Mouse (Mus musculus) cerebellum, adult 9-11 months (tissue): ENCODE data around the gene Ahcyl2.
A peak's percentile ranks its signal among the peaks of the same experiment; 100 is the strongest.

Experiments
- DNase-seq: peaks from one replicate; pipeline ENCODE4 v3.0.0; 2022

Gene Ahcyl2

DNA sequence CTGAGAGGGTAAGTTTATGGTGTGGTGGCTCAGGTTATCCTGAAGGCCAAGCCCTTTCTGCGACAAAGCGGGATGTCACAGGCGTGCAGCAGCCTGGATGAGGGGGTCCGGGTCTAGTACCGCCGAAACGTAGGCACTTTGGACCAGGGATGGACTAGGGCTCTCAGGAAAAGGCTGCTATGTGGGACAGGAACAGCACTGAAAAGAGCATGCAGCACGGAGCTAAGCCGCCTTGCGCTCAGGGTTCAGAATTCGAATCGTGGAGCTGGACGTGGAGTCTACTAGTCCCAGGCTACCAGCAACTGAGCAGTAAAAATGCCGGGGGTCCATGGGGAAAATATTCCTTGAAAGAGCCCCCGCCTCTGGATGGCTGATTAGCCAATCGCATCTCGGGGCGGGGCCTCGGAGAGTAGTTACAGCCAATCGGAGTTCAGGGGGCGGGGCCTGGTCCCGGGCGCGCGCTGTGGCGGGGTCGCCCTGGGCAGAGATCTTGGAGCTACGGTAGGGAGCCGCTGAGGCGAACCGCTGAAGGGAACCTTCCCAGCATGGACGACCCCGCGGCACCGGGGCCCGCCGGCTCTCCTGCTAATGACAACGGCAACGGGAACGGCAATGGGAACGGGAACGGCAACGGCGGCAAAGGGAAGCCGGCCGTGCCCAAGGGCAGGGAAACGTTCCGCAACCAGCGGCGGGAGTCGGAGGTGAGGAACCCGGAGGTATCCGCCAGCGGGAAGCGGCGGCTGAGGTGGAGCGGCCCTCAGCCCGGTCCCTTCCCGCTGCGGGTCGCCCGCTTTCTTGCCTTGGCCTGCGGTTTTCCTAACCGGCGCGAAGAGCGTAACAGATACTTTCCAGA, 148.9 kb downstream of the Ahcyl2 start, which contains the start of gene Strip2:
TSS of gene Strip2 (plus strand) at position 483 of the 853 bp plus-strand sequence.
- peak; percentile 92 for DNase-seq

DNA sequence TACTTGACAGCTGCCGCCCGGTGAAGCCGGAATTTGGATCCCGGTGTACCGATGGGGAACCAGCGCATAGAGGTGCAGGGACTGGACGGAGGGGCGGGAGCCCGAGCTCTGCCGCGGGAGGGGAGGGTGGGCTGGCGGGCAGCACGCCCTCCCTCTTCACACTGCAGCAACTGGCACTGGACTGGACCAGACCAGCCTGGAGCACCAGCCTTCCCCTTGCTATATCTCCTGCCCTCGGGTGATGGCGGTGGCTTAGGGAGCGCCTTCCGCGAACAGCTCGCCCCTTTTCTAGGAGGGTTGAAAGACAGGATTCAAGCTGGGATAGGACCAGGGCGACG, 149.5 kb downstream of the Ahcyl2 start:
- peak; percentile 59 for DNase-seq

DNA sequence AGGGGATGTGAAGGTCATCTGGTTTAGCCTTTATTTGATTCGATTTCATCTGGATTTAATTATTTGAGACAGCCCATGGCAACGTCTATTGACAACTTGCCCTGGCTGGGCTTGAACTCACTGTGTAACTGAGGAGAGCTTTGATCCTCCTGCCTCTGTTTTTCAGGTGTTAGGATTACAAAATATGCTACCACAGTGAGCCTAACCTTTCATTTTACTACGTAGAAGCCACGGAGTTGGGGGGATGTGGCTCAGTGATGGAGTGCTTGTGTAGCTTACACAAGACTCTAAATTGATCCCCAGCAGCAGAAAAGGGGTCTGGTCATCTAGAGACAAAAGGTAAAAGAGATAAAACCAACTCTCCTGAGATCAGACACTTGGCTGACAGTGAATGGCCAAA, 150.1 kb downstream of the Ahcyl2 start:
- DNase-seq, result no peak

DNA sequence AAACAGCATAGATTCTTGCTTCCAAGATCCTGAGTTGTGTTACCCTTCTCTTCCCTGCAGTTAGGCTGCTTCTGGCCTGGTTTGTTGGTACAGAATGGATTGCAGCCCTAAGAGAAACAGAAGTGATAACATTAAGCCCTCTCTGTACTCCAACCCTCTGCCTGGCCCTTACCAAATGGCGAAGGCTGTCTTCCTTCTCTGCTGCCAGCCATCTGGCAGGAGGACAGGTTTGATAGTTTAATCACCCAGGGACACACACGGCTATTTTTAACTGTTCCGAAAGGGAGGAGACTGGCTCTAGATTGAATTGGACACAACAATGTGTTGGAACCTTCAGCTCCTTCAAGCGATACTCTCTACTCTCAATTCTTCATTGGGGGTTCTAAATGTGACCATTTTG, 155.7 kb downstream of the Ahcyl2 start:
- DNase-seq, result peak; percentile 85

DNA sequence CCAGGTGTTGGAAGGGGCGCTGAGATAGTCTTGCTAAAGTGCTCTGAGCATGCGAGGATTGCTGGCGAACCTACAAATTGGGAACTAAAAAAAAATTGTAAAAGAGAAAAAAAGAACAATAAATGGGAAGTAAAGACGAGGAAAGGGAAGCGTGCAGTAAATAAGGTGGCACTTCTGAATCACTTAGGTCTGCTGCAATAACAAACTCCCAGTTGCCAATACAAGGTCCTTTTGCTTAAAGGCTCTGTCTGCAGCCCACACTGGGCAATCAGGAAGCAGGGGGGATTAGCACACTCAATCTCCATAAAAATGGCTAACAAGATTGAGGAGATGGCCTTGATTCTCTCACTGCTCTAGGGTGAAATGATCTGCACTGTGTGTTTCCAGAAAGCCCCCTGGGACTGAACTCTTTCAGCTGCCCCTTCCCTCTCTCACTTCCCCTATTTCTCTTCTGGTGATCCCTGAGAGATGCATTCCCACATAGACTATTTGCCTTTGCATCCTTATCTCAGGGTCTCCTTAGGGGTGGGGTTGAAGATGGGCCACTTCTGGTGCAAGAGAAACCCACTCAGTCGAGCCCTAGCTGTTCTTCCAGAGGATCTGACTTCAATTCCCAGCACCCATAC, 157.9 kb downstream of the Ahcyl2 start:
- DNase-seq, result no peak

DNA sequence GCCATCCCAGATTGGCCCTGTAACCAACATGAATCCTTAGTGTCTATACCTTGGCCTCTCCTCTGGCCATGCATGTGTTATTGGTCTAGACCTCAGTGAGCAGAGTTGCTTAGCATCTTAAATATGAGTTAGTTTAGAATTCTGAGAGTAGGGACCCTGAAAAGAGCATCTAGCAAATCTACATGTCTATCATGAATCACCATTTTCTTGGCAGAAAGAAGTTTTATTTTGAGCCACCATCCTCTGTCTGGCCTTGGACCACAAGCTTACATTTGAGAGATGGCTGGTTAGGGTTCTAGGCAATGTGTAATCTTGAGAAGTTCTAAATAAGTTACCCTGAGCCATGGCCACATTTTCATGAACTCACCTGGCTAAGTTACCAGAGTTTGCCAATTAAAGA, 162.3 kb downstream of the Ahcyl2 start:
- no peak for DNase-seq

DNA sequence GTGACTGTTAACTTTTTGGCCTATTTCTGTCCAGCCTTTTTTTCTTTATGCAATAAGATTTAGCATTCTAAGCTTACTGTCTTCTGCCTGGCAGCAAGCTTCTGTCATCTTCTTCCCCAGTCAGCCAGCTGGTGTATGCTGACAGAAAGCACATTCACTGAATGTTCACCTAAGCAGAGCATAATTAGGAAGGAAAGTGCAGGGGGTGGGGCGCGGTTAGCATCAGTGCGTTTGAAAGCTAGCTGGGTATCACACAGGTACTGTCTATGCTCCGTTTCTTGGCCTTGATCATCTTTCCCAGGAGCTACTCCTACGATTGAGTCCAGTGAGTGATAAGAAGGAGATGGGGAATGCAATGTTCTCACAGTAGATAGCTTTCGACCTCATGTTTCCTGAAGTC, 162.9 kb downstream of the Ahcyl2 start:
- no peak for DNase-seq

DNA sequence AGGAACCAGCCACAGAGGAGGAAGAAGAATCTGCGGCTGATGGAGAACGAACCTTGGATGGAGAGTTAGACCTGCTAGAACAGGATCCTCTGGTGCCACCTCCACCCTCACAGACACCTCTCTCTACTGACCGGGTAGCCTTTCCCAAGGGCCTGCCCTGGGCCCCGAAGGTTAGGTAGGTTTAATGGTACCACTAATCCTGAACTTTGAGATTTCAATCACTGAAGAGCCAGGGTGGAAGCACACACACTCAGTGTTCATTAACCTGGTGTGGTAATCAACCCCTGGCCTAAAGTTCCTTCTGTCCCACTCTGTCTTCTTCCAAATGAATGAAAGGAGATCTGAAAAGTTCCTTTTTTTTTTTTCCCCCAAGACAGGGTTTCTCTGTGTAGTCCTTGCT, 163.4 kb downstream of the Ahcyl2 start:
- DNase-seq, result no peak

DNA sequence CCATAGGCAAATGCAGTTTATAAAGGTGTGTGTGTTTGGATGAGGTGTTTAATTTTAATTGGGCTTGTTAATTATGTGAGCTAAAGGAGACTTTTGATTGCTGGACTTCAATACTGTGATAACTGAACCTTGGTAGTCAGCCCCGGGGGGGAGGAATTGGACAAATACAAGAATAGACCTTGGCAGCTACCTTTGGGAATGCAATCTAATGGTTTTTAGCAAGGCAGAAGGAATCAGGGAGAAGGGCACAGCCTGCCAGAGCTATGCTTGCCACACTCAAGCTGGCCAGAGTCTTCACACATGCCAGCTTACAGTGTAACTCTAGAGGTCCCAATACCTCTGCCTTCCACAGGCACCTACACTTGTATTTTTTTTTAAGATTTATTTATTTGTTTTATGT, 167.9 kb downstream of the Ahcyl2 start:
- DNase-seq, result no peak

DNA sequence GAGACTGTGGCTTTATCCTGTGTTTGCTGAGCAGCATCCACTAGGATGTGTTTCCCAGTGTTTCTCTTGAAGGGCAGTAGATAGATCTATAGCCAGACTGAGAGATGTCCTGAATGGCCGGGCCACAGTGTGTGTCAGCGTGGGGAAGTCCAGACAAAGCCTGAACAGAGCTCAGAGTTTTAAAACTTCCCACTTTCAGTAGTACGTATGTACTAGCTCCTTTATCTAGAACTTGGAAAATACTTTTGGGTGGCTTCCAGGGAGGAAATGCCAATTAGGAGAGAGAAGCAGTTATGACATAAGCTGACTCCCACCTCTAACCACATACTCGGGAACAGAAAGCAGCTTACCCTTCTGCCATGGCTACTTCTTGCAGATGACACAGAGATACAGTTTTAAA, 172.6 kb downstream of the Ahcyl2 start:
- DNase-seq, result no peak

DNA sequence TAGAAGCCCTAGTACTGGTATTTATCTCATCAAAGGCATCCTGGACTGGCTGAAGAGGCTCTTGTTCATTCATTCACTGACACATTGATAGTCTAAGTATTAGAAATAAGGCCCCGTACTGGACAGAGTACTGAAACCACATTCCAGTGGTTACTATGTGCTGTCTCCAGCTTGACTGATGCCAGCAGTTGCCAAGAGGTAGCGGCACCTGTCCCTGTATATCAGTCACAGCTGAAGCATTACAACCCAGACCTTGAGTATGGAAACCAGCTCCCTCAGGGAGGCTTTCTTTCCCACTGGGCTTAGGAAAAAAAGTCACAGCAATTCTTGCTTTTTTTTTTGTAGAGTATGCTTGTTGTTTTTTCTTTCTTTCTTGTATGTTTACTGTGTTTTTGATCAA, 173.2 kb downstream of the Ahcyl2 start:
- no peak for DNase-seq

DNA sequence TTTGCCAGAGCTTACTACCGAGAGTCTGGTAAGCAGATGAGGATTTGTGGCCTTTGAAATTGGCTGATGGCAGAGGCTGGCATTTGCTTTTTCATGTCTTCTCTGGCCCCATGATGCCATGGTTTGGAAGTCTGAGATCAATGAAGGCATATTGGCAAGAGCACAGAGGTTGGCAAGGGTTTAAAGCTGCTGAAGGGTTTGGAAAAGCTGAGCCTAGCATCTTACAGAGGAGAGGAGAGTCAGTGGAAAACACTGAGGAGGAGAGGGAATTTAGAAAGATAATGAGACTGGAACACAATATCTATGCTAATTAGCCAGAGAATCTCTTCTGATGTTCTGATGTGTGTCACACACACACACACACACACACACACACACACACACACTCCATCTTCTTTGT, 176.7 kb downstream of the Ahcyl2 start:
- no peak for DNase-seq

DNA sequence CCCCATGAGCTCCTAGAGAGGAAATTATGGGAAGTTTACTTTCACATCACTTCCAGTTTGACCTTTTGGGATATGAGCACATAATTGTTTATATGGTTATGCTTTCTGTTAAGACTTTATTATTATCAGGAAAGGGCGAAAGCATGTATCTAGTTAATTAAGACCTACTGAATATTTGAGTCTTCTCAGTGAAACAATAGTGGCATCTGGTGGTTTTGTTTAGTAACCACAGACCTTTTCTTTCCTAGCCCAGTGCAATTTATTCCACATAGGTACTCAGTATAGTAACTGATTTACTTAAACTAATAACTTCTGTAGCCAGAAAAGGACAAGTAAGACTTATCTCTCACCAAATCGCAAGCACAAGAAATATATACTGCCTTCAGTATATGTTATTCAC, 178.8 kb downstream of the Ahcyl2 start:
- DNase-seq, result no peak

DNA sequence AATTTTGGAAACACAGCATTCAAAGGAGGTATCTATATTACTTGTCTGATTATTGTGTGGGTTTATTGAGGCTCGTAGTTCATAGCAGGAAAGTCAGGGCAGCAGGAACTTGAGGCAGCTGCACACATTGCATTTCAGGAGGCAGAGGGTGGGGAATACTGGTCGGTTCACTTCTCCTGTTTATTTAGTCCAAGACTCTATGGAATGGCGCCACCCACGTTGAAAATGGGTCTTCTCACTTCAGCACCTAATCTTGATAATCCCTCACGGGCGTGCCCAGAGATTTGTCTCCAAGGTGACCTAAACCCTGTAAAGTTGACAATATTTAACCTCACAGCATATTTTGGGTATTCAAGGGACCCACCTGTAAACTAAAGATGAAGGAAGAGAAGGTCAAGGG, 180.0 kb downstream of the Ahcyl2 start:
- no peak for DNase-seq

DNA sequence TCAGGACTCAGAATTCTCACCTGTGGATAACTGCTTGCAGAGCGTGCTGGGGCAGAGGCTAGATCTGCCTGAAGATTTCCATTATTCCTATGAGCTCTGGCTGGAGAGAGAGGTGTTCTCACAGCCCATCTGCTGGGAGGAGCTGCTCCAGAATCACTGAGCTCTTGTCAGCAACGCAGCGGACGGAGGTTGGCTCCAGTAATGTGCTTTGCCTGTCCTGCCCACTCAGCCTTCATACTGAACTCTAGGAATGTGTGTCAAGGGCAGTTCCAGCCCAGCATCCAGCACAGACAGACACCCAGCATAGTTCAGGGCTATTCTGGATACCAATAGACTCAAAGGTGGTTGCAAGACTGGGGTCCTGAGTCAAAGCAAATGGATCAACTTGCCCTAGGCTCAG, 188.9 kb downstream of the Ahcyl2 start:
- no peak for DNase-seq

DNA sequence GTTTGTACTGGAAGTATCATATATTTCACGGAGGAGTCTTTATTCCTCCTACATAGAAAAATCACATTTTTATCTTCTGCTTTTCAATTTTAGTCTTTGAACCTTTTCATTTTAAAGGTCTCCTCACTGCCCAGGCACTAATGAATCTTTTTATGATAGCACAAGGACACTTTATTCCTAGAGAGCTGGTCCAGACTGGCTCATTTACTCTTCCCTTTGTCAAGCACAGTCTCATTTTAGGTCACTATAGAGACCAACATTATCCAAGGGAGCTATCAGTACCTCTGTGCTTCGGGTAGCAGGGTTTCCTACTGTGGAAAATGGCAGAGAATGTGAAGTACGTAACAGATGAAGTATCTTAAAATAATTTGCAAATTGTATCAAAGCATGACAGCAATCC, 190.9 kb downstream of the Ahcyl2 start:
- no peak for DNase-seq

DNA sequence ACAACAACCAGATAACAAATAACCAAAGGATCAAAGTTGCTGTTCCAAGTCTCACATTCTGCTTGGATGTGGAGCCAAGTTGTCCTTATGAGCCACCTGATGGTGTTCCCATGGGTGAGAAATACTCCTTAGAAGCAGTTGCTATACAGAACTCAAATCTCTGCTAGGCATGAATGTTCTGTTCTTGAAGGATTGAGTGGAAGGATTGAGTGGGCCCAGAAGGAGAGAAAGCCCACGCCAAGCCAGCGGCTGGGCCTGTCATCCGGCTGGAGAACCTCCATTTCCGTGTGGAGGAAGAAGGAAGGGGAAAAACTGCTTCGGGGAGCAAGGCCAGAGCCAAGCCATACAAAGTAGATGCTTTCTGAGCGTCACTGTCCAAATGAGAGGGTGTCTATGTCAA, 193.3 kb downstream of the Ahcyl2 start:
- no peak for DNase-seq
